Mouse (Mus musculus): ENCODE results near the gene Tomm40l. TPM values are rescaled to one million over a fixed set of nuclear protein-coding genes. Genes with fewer than 3 reads are reported as not detected.
A peak's percentile ranks its signal among the peaks of the same experiment; 100 is the strongest.

The Tomm40l gene
- total RNA-seq, 2 experiments from 2014 or later: 66.3 to 75.2 TPM

GRCm38 (mm10) chr1:171229750-171230149, 7.4 kb upstream of the Tomm40l start:
- no peak for DNase-seq (ENCODE audit: low spot score in 2 of 2)

GRCm38 (mm10) chr1:171227879-171228278, 5.6 kb upstream of the Tomm40l start:
- DNase-seq (ENCODE audit: low spot score in 2 of 2): no peak

- DNase-seq (ENCODE audit: low spot score in 2 of 2): no peak
Observed at GRCm38 (mm10) chr1:171226780-171227179, 4.5 kb upstream of the Tomm40l start.

- DNase-seq (ENCODE audit: low spot score in 2 of 2): no peak
Observed at GRCm38 (mm10) chr1:171224857-171225256, 2.5 kb upstream of the Tomm40l start, which contains the start of gene Apoa2. TSS of gene Apoa2 (plus strand) at chr1:171225054.

- DNase-seq (ENCODE audit: low spot score in 2 of 2): no peak
Observed at GRCm38 (mm10) chr1:171223796-171224195, 1.5 kb upstream of the Tomm40l start.

- DNase-seq (ENCODE audit: low spot score in 2 of 2): no peak
Observed at GRCm38 (mm10) chr1:171223168-171223567, 854 bp upstream of the Tomm40l start.

GRCm38 (mm10) chr1:171221281-171222193, 777 bp downstream of the Tomm40l start:
- DNase-seq (ENCODE audit: low spot score in 2 of 2): peak; percentile 21 to 24

- peak; percentile 87 to 91 for DNase-seq (ENCODE audit: low spot score in 2 of 2)
Observed at GRCm38 (mm10) chr1:171220871-171221270, 1.4 kb downstream of the Tomm40l start.

GRCm38 (mm10) chr1:171216241-171216955, 5.9 kb downstream of the Tomm40l start:
- DNase-seq (ENCODE audit: low spot score in 2 of 2): no peak

GRCm38 (mm10) chr1:171213801-171214496, 8.4 kb downstream of the Tomm40l start, which contains the start of gene Nr1i3:
TSS of gene Nr1i3 (plus strand) at chr1:171213970.
- no peak for DNase-seq (ENCODE audit: low spot score in 2 of 2)

- no peak for DNase-seq (ENCODE audit: low spot score in 2 of 2)
Observed at GRCm38 (mm10) chr1:171212854-171213253, 9.5 kb downstream of the Tomm40l start.

GRCm38 (mm10) chr1:171209409-171209808, 12.9 kb downstream of the Tomm40l start:
- no peak for DNase-seq (ENCODE audit: low spot score in 2 of 2)

- no peak for DNase-seq (ENCODE audit: low spot score in 2 of 2)
Observed at GRCm38 (mm10) chr1:171205704-171206493, 16.4 kb downstream of the Tomm40l start.

- no peak for DNase-seq (ENCODE audit: low spot score in 2 of 2)
Observed at GRCm38 (mm10) chr1:171204249-171204644, 18.1 kb downstream of the Tomm40l start.

- no peak for DNase-seq (ENCODE audit: low spot score in 2 of 2)
Observed at GRCm38 (mm10) chr1:171203471-171204248, 18.7 kb downstream of the Tomm40l start.

GRCm38 (mm10) chr1:171200769-171201168, 21.5 kb downstream of the Tomm40l start:
- no peak for DNase-seq (ENCODE audit: low spot score in 2 of 2)

GRCm38 (mm10) chr1:171199532-171199931, 22.8 kb downstream of the Tomm40l start:
- no peak for DNase-seq (ENCODE audit: low spot score in 2 of 2)

GRCm38 (mm10) chr1:171195887-171196397, 26.4 kb downstream of the Tomm40l start, which contains the start of gene Pcp4l1:
TSS of gene Pcp4l1 (minus strand) at chr1:171196268.
- peak in 1 of 2 experiments; percentile 43 for DNase-seq (ENCODE audit: low spot score in 2 of 2)

GRCm38 (mm10) chr1:171195046-171195822, 27.1 kb downstream of the Tomm40l start:
- DNase-seq (ENCODE audit: low spot score in 2 of 2): no peak
